Mouse (Mus musculus): ENCODE data around the gene Krtap22-2.
"Not testable (repeated sequence)": the region's sequence is repeated elsewhere in the genome, so short reads cannot be mapped to it uniquely, and the experiment has no call there.

The Krtap22-2 gene

GRCm38 (mm10) chr16:89010659-89011058 is at the start of gene Krtap22-2:
Gene Krtap22-2, minus strand, starts transcription at chr16:89010759.
- DNase-seq (ENCODE audit: low spot score) = no peak

GRCm38 (mm10) chr16:89047783-89048182 is 37.2 kb upstream of the Krtap22-2 start, which contains the start of gene Krtap6-5:
Gene Krtap6-5, minus strand, starts transcription at chr16:89047883.
- no peak for DNase-seq (ENCODE audit: low spot score)

DNA sequence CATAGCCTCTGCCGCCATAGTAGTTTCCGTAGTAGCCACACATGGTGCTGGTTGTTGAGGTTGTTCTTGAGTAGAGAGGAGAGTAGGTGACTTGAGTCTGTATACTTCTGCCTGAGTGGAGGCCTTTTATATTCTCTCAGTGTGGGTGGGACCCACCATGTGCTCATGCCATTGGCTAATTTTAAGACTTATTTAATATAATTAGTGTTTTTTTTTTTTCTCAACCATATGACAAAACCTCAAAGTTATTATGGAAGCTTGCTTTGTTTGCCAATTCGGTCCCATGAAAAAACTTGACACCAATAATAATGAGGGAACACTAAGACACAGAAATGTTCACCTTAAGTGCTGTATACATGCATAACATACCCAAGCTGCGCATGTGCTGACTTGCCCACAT is 30.8 kb upstream of the Krtap22-2 start, which contains the start of gene Gm10228:
Gm10228 (minus strand) TSS at position 101 of the 400 bp plus-strand sequence.
- DNase-seq (ENCODE audit: low spot score) = not testable (repeated sequence)

DNA sequence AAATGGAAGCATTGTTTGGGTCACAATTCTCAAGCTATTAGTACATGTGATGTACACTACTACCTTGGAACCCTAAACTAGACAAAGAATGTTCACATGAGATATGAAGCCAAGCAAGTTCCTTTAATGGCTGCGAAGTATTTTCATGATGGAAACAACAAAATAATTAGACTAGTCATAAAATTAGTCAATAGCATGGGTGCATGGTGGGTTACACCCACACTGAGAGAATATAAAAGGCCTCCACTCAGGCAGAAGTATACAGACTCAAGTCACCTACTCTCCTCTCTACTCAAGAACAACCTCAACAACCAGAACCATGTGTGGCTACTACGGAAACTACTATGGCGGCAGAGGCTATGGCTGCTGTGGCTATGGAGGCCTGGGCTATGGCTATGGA is 20.8 kb upstream of the Krtap22-2 start, which contains the start of gene Krtap6-1:
Krtap6-1 (plus strand) TSS at position 301 of the 400 bp plus-strand sequence.
- not testable (repeated sequence) for DNase-seq (ENCODE audit: low spot score)

GRCm38 (mm10) chr16:89014984-89015383 is 4.4 kb upstream of the Krtap22-2 start, which contains the start of gene Gm10229:
Gene Gm10229, plus strand, starts transcription at chr16:89015284.
- not testable (repeated sequence) for DNase-seq (ENCODE audit: low spot score)

GRCm38 (mm10) chr16:89013973-89014372 is 3.4 kb upstream of the Krtap22-2 start:
- no peak for DNase-seq (ENCODE audit: low spot score)

GRCm38 (mm10) chr16:88962773-88963172 is 47.8 kb downstream of the Krtap22-2 start, which contains the start of gene Krtap16-3:
Gene Krtap16-3, minus strand, starts transcription at chr16:88962873.
- no peak for DNase-seq (ENCODE audit: low spot score)

Data from spleen, adult 12 weeks (tissue).